Mouse (Mus musculus): Measurements from ENCODE around the gene Spry2.

DNA sequence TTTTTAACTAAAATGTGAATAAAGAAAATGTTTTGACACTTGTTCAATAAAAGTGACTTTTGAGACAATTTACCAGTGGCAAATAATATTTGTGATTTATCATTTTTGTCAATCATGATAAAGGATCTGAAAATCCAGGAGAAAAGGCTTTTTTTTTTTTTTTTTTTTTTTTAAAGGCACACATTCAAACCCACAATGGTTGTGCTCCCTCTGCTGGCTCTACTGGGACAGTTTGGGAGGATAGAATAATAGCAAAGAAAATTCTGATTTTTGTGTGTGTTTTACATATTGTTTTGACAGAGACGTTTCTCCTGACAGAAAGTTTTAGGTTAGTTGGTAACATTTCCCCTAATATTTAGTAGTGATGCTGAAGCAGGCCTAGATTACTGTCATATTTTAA lies 28.1 kb upstream of the Spry2 start:
- TF ChIP-seq CTCF (IDR thresholded peaks at IDR 0.05; ENCODE audit: low read depth, low read length) (no peak), EP300 (IDR thresholded peaks at IDR 0.05; ENCODE audit: insufficient read depth, low read depth, low read length) (no peak), POLR2A (IDR thresholded peaks at IDR 0.05; ENCODE audit: insufficient read depth, low read length) (no peak)
